Mouse (Mus musculus) cortical plate, adult 2 months (tissue): ENCODE measurements at regions not wholly inside any gene's neighbourhood (a gene's known extent, or its start where the extent isn't known, plus 50 kb on each side); places are given as distances from the start of the nearest gene placed in this dataset.

Source experiments
- H3K27ac ChIP-seq: fragments of 200-500 bp; 2 replicates; pipeline ENCODE4 v1.5.1; 2012; ENCODE audit warnings: low read length, control low read depth, inconsistent platforms; ENCODE audit not compliant: insufficient read depth
- H3K4me1 ChIP-seq: fragments of 200-500 bp; 2 replicates; pipeline ENCODE4 v1.6.1; 2011; ENCODE audit warnings: low read length; ENCODE audit not compliant: control insufficient read depth, insufficient read depth
- H3K4me3 ChIP-seq: fragments of 200-500 bp; 2 replicates; pipeline ENCODE4 v1.5.1; 2011; ENCODE audit warnings: mild to moderate bottlenecking, low read length, control low read depth; ENCODE audit not compliant: insufficient read depth
- CTCF ChIP-seq: fragments of 200-500 bp; IDR thresholded peaks from 2 replicates; pipeline ENCODE4 v1.5.1; 2011; ENCODE audit warnings: mild to moderate bottlenecking, control low read depth, low read length; ENCODE audit not compliant: insufficient read depth; ENCODE audit errors: extremely low read depth
- POLR2A ChIP-seq: fragments of 200-500 bp; IDR thresholded peaks from 2 replicates; pipeline ENCODE4 v1.6.1; 2011; ENCODE audit warnings: mild to moderate bottlenecking, low read length, control low read depth; ENCODE audit not compliant: insufficient read depth; ENCODE audit errors: extremely low read depth

DNA sequence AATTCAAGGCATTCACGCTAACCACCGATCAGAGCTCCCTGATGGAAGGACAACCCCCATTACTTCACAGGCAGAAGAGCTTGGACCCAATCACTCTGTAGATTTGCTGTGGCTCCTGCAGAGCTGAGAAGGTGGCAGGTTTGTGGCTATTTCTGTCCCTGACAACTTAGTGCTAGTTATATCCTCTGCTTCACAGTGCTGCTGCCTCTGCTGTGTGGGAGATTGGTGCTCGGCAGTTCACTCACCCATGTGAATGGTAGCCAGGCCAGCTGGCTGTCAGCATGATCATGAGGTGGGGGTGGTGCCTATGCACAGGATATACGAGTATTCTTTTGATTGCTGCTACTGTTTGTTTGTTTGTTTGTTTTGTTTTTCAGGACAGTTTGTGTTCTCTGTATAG is 113.9 kb downstream of the Gm10131 start:
- Histone ChIP-seq H3K27ac (no peak overlapping the region), H3K4me1 (no peaks in the 10 kb centered on the region), H3K4me3 (no peak overlapping the region)
- TF ChIP-seq CTCF (no peak), POLR2A (no peak)

DNA sequence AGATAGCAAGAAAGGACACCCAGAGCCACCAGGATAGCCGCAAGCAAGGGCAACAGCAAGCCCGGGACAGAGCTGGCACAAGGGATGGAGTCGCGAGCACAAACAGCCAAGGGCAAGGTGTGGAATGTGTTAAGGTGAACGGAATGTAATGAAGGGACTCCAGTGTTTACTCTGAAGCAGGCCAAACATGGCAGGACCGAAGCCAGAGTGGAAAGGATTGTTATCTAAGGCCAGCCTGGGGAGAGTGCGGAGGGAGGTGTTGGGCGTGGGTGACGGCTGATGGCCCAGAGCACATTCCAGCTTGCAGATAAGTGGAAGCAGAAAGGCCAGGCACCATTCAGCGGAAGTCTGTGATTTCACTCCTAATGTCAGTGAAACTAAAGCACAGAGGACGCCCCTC is 118.6 kb downstream of the Gm10131 start:
- H3K4me1 ChIP-seq: no peaks in the 10 kb centered on the region

DNA sequence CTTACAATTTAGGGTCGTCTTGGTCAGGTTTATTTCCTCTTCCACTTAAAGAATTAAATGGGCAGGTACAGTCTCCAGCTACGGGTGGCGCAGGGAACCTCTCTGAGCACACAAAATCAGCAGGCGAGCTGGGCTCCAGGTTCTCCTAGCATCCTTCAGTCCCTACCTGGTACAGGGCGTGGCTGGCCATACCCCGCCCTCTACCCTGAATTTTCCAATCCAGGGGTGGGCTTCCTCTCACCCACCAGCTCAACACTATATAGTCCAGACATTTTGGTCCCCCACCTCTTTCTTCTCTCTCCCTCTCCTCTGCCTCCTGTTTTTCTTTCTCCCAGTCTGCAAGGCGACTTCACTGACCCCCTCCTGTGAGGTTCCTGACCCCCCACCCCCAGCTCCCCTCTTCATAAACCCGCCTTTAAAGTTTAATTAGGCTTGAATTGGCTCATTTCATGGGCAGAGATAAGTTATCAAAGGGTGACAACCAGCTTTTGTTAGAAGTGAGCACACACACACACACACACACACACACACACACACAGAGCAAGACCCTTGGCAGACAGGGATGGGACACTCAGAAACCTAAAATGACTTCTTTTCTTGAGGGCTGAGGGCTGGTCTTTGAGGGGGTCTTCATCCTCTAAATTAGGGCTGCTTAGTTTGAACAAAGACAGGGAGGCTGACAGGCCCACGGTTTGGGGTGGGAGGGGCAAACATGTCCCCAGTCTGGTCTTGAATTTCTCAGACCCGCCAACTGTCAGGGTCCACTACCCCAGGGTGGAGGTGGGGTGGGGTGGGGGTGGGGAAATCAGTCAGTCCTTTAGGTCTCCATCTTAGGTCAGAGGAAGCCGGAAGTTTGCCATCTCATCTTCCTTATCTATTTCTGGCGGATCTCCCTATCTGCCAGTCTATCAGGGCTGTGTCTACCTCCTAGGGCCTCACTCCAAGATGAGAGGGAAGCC is 119.3 kb downstream of the Gm10131 start:
- Histone ChIP-seq H3K4me3 (no peak overlapping the region), H3K27ac (no peak overlapping the region)
- TF ChIP-seq CTCF (no peak), POLR2A (no peak)

More for the DNA sequence above, 118.6 kb downstream of the Gm10131 start:
- TF ChIP-seq POLR2A (no peak), CTCF (no peak)
- Histone ChIP-seq H3K27ac (no peak overlapping the region), H3K4me3 (no peak overlapping the region)

DNA sequence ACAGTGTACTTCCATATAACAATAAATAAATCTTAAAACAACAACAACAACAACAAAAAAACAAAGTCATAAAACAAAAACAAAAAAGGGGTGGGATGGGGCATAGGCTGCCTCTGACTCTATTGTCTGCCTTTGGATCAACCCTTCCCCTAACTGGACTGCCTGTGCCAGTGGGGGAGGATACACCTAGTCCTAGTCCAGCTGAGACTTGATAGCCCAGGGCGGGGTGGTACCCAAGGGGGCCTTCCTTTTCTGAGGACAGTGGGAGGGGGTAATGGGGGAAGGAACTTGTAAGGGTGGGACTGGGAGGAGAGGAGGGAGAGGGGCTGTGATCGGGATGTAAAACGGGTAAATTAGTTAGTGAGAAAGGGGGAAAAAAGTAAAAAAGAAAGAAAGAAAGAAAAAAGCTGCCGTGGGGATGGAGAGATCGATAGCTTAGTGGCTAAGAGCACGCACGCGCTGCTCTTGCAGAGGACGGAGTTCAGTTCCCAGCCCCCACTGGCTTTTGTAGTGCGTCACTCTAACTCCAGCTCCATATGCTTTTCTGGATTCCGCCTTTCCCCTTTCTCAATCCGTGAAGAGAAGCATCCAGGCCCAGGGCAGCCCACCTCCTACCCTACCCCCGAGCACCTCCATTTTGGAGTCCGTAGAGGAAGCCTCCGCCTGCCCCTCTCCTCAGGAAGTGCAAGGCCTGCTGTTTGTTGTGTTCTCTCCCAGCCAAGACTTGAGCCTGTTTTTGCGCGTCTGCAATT is 120.2 kb downstream of the Gm10131 start:
- Histone ChIP-seq H3K4me3 (no peak overlapping the region), H3K4me1 (no peaks in the 10 kb centered on the region), H3K27ac (no peak overlapping the region)
- TF ChIP-seq CTCF: no peak
- no peak for TF ChIP-seq POLR2A

More for the DNA sequence above, 119.3 kb downstream of the Gm10131 start:
- no peaks in the 10 kb centered on the region for H3K4me1 ChIP-seq

DNA sequence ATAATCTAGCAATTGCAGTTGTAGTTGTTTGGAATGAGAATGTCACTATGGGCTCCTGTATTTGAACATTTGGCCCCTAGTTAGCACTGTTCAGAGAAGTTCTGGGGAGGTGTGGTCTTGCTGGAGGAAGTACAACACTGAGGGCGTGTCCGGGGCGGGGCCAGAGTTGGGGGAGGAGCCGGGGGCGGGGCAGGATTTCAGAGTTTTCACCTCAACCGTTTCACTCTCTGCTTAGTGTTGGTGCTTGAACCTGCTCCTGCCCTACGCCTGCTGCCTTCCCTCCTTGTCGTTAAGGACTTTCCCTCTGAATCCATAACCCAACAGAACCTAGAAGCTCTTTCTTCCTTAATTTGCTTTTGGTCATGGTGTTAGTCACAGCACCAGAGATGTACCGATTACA is 121.5 kb downstream of the Gm10131 start:
- TF ChIP-seq POLR2A: no peak
- no peak for TF ChIP-seq CTCF
- no peak overlapping the region for H3K4me3 ChIP-seq

DNA sequence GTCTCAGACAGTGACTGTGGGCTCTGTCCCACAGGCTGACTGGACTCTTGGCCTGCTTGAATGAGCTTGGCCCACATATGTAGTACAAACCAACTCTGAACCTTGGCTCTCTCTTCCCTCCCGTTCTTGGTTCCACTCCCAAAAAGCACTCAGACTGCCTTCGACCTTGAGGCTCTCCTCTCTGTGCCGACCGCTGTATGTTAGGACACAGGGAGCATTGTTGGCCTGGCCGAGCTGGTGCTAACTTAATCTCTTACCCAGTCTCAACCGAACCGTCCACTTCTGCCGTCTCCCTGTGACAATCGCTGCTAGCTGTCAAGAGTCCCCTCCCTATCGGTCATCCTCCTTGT is 123.8 kb downstream of the Gm10131 start:
- Histone ChIP-seq H3K4me1 (no peaks in the 10 kb centered on the region), H3K27ac (no peak overlapping the region), H3K4me3 (no peak overlapping the region)
- TF ChIP-seq CTCF (no peak), POLR2A (no peak)

More for the DNA sequence above, 121.5 kb downstream of the Gm10131 start:
- Histone ChIP-seq H3K27ac (no peak overlapping the region), H3K4me1 (no peaks in the 10 kb centered on the region)

DNA sequence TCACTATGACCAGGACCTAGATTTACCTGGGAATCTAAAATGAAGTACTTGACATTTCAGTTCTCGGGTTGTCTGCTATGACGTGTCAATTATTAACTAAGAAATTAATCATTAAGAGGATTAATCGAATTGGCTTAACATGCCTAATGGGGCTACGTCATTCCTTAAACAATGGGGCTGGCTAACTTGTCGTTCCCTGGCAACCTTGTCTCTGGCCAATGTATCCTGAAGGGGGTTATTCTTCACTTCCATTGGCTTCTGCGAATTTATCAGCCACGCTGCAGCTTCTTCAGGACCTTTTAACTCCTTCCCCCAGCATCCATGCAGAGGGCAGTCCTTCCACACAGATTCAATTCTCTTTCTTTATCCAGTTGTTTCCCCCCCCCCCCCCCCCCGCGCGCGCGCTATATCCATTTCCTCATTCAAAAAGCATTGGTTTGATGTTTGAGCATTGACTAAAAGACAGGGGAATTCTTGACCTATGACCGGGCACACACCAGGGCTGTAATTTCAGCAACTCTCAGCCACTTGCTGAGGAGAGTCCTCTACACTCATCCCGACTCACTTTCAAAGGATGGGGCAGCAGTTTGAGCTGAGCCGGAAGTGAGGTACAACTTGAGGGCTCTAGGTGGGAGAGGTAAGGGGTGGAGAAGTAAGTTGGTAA is 124.3 kb downstream of the Gm10131 start:
- H3K4me1 ChIP-seq: no peaks in the 10 kb centered on the region
- no peak overlapping the region for H3K4me3 ChIP-seq
- no peak overlapping the region for H3K27ac ChIP-seq
- no peak for TF ChIP-seq POLR2A
- no peak for TF ChIP-seq CTCF

DNA sequence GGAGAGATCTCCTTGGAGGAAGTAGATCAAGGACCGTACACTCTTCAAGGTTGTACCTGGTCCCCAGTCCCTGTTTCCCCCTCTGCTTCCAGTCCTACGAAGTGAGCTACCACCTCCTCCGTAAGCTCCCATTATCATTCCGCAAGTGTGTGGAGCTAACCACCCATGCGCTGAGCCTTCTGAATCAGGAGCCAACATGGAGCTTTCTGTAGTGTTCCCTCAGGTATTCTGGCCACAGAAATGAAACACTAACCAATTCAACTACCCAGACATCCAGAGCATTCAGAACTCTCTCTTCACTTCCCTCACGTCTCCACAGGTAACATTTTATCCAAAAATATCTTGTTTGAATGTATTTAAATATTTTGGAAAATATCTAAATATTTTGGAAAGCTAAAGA is 124.9 kb downstream of the Gm10131 start:
- TF ChIP-seq CTCF (no peak), POLR2A (no peak)
- Histone ChIP-seq H3K4me1 (no peaks in the 10 kb centered on the region), H3K27ac (no peak overlapping the region), H3K4me3 (no peak overlapping the region)

DNA sequence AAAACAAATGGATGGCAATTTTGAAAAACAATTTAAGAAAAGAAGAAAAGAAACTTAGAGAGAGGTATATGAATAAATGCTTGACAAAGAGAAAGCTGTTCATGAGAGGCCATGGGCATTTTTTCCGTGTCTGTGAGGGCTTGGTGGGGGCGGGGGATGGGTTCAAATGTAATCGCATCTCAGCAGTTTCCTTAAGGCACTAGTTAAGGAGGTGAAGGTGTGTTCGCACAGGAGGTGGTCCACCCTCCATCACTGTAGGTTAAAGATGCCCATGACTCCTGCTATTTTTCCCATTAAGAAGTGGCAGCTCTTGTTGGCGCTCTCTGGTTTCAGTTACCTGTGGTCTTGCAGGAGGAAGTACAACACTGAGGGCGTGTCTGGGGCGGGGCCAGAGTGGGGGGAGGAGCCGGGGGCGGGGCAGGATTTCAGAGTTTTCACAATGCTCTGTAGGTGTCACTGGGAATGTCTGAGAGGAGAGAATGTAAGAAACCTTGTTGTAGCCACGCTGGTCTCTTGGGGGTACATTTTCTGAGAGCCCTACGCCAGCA is 126.0 kb downstream of the Gm10131 start:
- Histone ChIP-seq H3K4me3 (no peak overlapping the region), H3K4me1 (no peaks in the 10 kb centered on the region), H3K27ac (no peak overlapping the region)
- no peak for TF ChIP-seq CTCF
- TF ChIP-seq POLR2A: no peak

DNA sequence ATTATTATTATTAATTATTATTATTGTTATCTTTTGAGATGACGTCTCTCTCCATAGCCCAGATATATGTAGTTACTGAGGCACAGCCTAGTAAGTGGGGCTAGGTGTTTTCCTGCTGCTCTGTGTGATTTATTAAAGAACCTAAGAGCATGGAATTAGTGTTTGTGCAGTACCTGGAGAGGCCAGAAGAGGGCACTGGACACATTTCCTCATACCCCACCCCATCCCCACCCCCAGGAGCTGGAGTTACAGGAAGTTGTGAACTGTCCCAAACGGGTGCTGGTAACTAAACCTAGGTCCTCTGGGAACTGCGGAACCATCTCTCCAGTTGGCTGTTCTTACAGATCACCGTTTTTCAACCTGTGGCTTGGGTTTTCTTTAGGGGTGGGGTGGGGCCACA is 129.9 kb downstream of the Gm10131 start:
- H3K4me1 ChIP-seq: no peaks in the 10 kb centered on the region
- H3K4me3 ChIP-seq: no peak overlapping the region
- no peak overlapping the region for H3K27ac ChIP-seq
- TF ChIP-seq POLR2A (no peak), CTCF (0 out of 2 replicates have a peak, but pooled peaks have one; percentile 16)
